Mouse (Mus musculus) MEL (cell line): ENCODE measurements at regions not wholly inside any gene's neighbourhood (a gene's known extent, or its start where the extent isn't known, plus 50 kb on each side); places are given as distances from the start of the nearest gene placed in this dataset.

ENCODE experiments used
- CTCF ChIP-seq, 3 experiments: IDR thresholded peaks in 2 of 3; conservative IDR thresholded peaks in 1 of 3; 2 replicates each; pipeline ENCODE4 v1.5.1; 2011 to 2012; ENCODE audit warnings: low read length in 3 of 3, low read depth in 2 of 3, mild to moderate bottlenecking in 2 of 3, improper control_type of control experiment in 1 of 3, inconsistent platforms in 1 of 3, mixed read lengths in 1 of 3, moderate library complexity in 1 of 3; ENCODE audit not compliant: control insufficient read depth in 1 of 3, insufficient read depth in 1 of 3, poor library complexity in 1 of 3, severe bottlenecking in 1 of 3
- GATA1 ChIP-seq: IDR thresholded peaks from 2 replicates; pipeline ENCODE4 v1.6.1; 2011; ENCODE audit warnings: low read depth, low read length, improper control_type of control experiment
- HCFC1 ChIP-seq: IDR thresholded peaks from 2 replicates; pipeline ENCODE4 v1.6.1; 2012; ENCODE audit warnings: low read depth, mild to moderate bottlenecking, inconsistent platforms, low read length, improper control_type of control experiment, moderate library complexity
- POLR2AphosphoS5 ChIP-seq: IDR thresholded peaks from 2 replicates; pipeline ENCODE4 v1.6.1; 2012; ENCODE audit warnings: low read depth, borderline replicate concordance, mild to moderate bottlenecking, inconsistent platforms, low read length, moderate library complexity, mixed read lengths
- UBTF ChIP-seq: IDR thresholded peaks from 2 replicates; pipeline ENCODE4 v1.6.1; 2012; ENCODE audit warnings: low read depth, mild to moderate bottlenecking, inconsistent platforms, low read length, improper control_type of control experiment, moderate library complexity, borderline replicate concordance; ENCODE audit not compliant: insufficient read depth

DNA sequence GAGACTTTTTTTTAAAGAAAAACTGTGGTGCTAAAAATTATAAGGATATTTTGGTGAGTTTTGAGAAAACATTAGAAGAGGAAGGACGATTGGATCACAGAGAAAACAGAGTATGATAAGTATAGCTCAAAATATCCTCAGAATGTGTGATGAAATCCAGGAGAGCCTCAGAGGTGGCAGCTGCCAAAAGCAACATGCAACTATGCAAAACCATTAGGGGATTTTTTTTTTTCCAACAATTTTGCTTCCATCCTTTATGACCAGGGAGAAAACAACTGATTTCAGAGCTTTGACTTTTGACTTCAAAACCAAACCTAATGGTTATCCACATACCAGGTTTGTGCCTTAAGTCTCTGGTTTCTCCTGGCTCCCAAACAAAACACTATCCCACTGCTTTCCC is 267.4 kb upstream of the Erbb4 start:
- no peak for TF ChIP-seq CTCF (IDR thresholded peaks at IDR 0.05 in 2 of 3, conservative IDR thresholded peaks at IDR 0.05 in 1 of 3; ENCODE audit: control insufficient read depth in 1 of 3, insufficient read depth in 1 of 3, low read depth in 2 of 3, low read length in 3 of 3, poor library complexity in 1 of 3, severe bottlenecking in 1 of 3)
- no peak for TF ChIP-seq POLR2AphosphoS5
- TF ChIP-seq HCFC1 = no peak
- TF ChIP-seq GATA1 = no peak
- TF ChIP-seq UBTF = no peak
